Comparison of ENCODE assay signal across 16 mouse cellular contexts in the genomic region with DNA sequence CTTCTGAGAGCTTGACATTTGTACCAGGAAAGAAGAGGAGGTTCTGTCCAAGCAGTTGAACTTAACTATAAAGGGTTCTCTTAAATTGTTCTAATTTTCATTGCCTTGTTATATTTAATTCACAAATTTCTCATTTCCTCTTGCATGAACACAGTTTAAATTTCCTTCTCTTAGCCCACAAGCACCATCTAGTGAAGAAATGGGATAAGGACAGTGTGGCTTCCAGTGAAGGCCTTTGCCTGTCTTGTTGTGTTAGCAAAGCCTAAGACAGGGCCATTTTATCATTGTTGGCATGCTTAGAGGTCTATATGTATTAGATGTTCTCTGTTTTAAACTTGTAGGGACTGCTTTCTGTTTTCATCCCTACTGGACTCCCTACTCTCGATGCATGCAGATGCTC.
DNase-seq lines count a peak whose midpoint lies in the region; ATAC-seq and TF ChIP-seq lines count a peak whose summit lies in the region.
"Had no signal": no experiment of that assay in that cellular context is flagged by ENCODE, and none has a peak within 500 bp of the region (broad histone marks: within the 10 kb centered on the region; RNA-seq: fewer than 3 reads in every experiment).

No protein-coding gene starts in this region.

- no peaks in the 10 kb centered on the region for H3K36me3 ChIP-seq in limb, embryonic 10.5 days
- H3K36me3 ChIP-seq: G1E; liver, embryonic 15.5 days had no signal

- no peak for DNase-seq in frontal cortex, postnatal 14 days (ENCODE audit: low spot score in 2 of 2)
- no peak for DNase-seq in left cerebral cortex, adult 2 months (ENCODE audit: extremely low spot score in 1 of 2, low spot score in 2 of 2)
- no peak for DNase-seq in left cerebral cortex, adult 8-10 months (ENCODE audit: low spot score in 2 of 2)
- DNase-seq in 3T3-L1 (ENCODE audit: low read depth, low spot score), result peak; percentile 51
- DNase-seq in brain, embryonic 14.5 days (ENCODE audit: low read depth), result peak; percentile 15
- no peak for DNase-seq in adrenal gland, postnatal 10 days
- no peak for DNase-seq in limb, embryonic 10.5 days (ENCODE audit: low spot score)
- DNase-seq: B cell, adult 2 months; cerebellum, postnatal 25 days; heart, adult 11 months; kidney, adult 11 months; left cerebral cortex, postnatal 4 days; right cerebral cortex, postnatal 25 days had no signal

- intact Hi-C loops in left cerebral cortex, adult 2 months (cut with DNase I), result loop anchor here (2.0 kb wide), 1 partner anchor 916 kb away; no protein-coding TSS in a partner anchor

- no peaks in the 10 kb centered on the region for H3K27me3 ChIP-seq in limb, embryonic 10.5 days (ENCODE audit: low read depth, poor library complexity, severe bottlenecking)
- H3K27me3 ChIP-seq: liver, embryonic 15.5 days had no signal

- no peaks in the 10 kb centered on the region for H3K9me3 ChIP-seq in limb, embryonic 10.5 days (replicated peaks)
- H3K9me3 ChIP-seq: G1E; liver, embryonic 15.5 days had no signal

- no peak overlapping the region for H3K27ac ChIP-seq in left cerebral cortex, adult 2 months
- no peak overlapping the region for H3K27ac ChIP-seq in limb, embryonic 10.5 days
- H3K27ac ChIP-seq: liver, embryonic 15.5 days had no signal

- no peaks in the 10 kb centered on the region for H3K4me1 ChIP-seq in limb, embryonic 10.5 days
- H3K4me1 ChIP-seq: liver, embryonic 15.5 days had no signal

- no peak for TF ChIP-seq POLR2A in brain, embryonic 14.5 days (IDR thresholded peaks at IDR 0.05; ENCODE audit: borderline replicate concordance, extremely low read depth, insufficient read depth, insufficient read length, poor library complexity, severe bottlenecking)

- peak; percentile 97 for ATAC-seq in frontal cortex, adult (ENCODE audit: low TSS enrichment)

- peak; percentile 64 for TF ChIP-seq CTCF in left cerebral cortex, adult 2 months (IDR thresholded peaks at IDR 0.05)
- TF ChIP-seq CTCF in brain, embryonic 14.5 days (IDR thresholded peaks at IDR 0.05; ENCODE audit: borderline replicate concordance, extremely low read depth, insufficient read depth, insufficient read length), result no peak

- no peak overlapping the region for H3K4me3 ChIP-seq in left cerebral cortex, adult 2 months
- no peak overlapping the region for H3K4me3 ChIP-seq in limb, embryonic 10.5 days
- H3K4me3 ChIP-seq: liver, embryonic 15.5 days had no signal

- WGBS in limb, embryonic 10.5 days, result 93% methylated on average over 1 of the region's 1 CpGs

Comparison
In these comparisons a context has a peak if more than half of its experiments do, and no peak if none do; other contexts are left out.
1. DNase-seq: peak in 3T3-L1 (single experiment) and brain, embryonic 14.5 days (single experiment); none in frontal cortex, postnatal 14 days (0 of 2), left cerebral cortex, adult 2 months (0 of 2), left cerebral cortex, adult 8-10 months (0 of 2), adrenal gland, postnatal 10 days (single experiment) and limb, embryonic 10.5 days (single experiment).